Mouse (Mus musculus): ENCODE data around the gene Sgtb.
A peak's percentile ranks its signal among the peaks of the same experiment; 100 is the strongest.

Sgtb gene

GRCm38 (mm10) chr13:104109288-104109815 lies at the start of gene Sgtb, which contains the start of gene Nln:
Sgtb (plus strand) TSS chr13:104109741.
Nln (minus strand) TSS chr13:104109614.
- DNase-seq (ENCODE audit: low spot score in 2 of 2), result peak; percentile 92 to 93

GRCm38 (mm10) chr13:104060231-104060630 lies 49.3 kb upstream of the Sgtb start:
- no peak for DNase-seq (ENCODE audit: low spot score in 2 of 2)

DNA sequence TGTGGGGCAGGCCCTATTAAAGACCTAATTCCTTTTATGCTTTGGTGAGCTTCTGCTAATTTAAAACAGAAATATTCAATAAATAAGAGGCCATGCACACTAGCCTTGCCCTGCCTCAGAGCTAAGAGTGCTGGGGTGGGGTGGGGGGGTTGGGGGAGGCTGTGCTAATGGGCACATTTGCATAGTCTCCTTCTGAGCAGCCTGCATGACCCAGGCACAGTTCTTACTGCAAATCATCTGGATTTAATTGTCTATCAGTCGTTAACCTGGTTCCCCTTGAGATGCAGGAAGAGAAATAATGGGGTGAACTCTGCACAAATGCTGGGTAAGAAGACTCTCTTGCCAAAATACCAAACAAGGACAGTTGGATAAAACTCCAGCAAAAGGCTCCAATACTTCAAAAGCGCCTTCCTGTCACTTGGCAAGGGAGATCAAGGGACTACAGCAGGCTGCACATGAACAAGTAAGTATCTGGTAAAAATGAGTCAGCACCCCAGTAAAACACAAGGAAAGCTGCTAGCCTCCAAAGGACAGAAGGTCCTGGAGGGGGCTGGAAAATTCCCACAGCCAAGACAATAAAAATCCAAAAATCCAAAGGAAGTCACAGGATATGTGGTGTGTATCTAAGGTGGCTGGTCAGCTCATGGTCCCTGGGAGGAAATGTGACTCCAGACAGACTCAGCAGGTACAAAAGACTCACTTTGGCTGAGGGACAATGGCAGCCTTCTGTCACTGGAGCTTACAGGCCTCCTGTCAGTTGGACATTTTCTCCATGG lies 47.4 kb upstream of the Sgtb start:
- no peak for DNase-seq (ENCODE audit: low spot score in 2 of 2)

DNA sequence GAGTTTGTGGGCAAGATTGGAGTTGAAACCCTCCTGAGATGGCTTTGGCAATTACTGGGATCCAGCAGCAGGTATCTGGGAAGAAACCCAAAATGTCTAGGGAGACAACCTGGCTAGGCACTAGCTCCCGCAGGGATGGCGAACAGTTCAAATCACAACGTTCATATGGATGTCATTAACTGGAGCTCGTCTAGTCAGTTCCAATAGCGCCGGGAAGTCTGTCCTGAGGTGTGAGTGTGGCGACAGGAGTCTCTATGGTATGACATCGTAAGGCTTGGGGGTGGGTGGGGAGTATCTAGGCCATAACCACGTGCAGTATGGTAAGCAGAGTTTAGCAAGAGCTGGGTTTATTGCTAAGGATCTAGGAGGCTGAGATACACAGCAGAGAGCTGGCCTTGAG lies 46.5 kb upstream of the Sgtb start:
- DNase-seq (ENCODE audit: low spot score in 2 of 2), result no peak

DNA sequence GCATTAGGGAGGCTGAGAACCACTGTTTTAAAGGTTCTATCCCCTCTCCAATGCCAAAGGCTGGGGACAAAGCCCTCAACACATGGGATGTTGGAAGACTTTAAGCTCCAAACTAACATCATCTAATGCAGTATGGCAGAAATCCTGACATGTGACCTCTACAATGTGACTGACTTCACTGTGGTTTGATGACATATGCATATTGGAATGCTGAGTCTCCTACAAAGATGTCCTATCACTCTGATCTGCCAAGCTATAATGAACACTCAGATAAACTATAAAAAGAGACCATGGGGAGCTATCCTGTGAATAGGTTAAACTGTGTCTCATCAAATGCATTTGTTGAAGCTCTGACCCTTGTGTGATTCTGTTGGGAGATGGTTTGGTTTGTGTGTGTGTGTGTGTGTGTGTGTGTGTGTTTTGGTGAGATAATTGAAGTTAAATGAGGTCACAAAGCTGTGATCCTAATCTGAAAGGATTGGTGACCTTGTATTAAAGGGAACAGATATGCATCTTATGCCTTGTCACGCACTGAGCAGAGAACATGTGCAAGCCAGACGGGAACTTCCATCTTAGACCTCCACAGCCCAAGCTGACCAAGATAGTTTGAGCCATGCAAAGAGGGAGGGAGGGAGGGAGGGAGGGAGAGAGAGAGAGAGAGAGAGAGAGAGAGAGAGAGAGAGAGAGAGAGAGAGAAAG lies 43.7 kb upstream of the Sgtb start:
- DNase-seq (ENCODE audit: low spot score in 2 of 2), result no peak

DNA sequence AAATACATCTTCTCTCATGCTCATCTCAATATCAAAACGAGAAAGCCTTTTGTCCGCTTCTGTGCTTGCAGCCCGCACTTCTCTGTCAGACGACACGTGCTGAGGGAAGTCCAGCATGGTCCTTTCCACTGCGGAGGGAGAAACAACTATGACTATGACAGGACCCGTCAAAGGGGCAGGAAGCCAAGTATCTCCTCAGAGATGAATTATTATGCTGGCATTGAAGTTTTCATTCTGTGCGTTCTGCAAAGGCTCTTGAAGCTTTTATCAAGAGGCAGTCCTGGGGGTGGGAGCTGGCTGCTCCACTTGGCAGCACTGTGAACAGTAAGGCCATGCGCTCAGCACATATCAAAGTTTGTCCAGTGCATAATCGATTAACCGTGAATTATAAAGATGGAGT lies 40.3 kb upstream of the Sgtb start:
- no peak for DNase-seq (ENCODE audit: low spot score in 2 of 2)

DNA sequence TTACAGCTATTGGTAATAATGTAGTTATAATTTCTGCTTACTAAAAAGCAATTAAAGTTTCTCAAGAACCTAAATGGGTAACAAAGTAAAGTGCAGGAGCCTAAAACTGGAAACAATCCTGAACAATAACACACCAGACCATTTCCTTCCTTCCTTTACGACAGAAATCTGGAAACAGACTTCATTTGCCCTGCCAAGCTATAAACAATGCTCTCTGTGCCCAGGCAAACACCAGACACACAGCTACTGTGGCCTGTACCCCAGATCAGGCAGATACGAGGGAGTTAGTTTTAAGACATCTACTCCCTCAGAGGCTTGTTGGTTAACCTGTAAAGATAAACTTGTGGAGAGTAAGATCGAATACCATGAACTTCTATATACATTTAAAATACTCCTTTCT lies 38.8 kb upstream of the Sgtb start:
- DNase-seq (ENCODE audit: low spot score in 2 of 2), result no peak

GRCm38 (mm10) chr13:104072351-104072750 lies 37.2 kb upstream of the Sgtb start:
- DNase-seq (ENCODE audit: low spot score in 2 of 2), result no peak

GRCm38 (mm10) chr13:104074230-104074629 lies 35.3 kb upstream of the Sgtb start:
- DNase-seq (ENCODE audit: low spot score in 2 of 2), result no peak

- DNase-seq (ENCODE audit: low spot score in 2 of 2), result no peak
Observed at GRCm38 (mm10) chr13:104074731-104075130, 34.8 kb upstream of the Sgtb start.

GRCm38 (mm10) chr13:104076993-104077392 lies 32.5 kb upstream of the Sgtb start:
- no peak for DNase-seq (ENCODE audit: low spot score in 2 of 2)

GRCm38 (mm10) chr13:104082504-104082903 lies 27.0 kb upstream of the Sgtb start:
- DNase-seq (ENCODE audit: low spot score in 2 of 2), result no peak

DNA sequence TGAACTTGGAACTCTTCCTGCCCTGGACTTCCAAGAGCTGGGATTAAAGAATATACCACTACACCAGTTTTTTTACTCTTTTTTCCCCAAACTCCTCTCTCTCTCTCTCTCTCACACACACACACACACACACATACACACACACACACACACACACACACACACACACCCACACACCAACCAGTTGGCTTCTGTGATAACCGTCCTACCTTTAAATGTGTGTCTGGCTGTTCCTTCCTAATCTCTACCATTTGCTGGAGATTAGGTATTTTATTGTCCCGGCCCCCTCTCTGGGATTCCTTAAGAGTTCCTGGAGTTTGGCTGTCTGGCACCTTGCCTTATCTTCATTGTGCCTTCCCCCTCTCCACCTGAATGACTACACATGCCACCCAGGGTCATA lies 24.9 kb upstream of the Sgtb start:
- no peak for DNase-seq (ENCODE audit: low spot score in 2 of 2)

GRCm38 (mm10) chr13:104089387-104089786 lies 20.2 kb upstream of the Sgtb start:
- DNase-seq (ENCODE audit: low spot score in 2 of 2), result peak; percentile 42 to 54

- DNase-seq (ENCODE audit: low spot score in 2 of 2), result no peak
Observed at GRCm38 (mm10) chr13:104091734-104092133, 17.8 kb upstream of the Sgtb start.

DNA sequence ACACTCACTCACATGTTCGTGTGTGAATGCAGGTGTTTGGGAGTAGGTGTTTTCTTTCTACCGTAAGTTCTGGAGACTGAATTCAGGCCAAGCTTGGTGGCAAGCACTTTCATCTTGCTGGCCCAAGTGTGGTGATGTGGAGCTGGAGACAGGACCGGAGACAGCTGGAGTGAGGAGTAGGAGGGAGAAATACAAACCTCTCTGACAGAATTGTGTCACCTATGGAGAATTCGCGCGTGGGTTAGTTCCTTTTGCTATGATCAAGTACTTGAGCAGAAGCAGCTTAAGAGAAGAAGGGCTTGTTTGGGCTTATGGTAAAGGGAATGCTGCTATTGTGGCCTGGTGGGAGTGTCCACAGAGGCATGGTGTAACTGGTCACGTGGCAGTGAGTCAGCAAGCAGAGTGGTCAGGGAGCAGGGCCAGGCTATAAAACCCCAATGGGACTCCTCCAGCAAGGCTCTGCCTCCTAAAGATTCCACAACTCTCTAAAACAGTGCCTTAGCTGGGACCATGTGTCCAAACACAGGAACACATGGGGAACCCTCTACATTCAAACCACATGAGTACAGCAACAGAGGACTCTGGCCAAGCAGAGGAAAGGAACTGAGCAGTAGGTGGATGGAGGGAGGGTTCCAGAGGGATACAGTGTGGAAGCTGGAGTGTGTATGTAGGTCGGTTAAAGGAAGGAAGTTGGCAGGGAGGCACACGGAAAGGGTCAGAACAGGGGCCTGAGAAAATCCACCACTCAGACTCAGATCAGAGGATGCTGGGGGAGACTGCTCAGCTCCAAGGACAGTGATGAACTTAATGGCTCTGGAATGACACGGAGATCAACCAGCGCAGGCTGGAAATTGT lies 14.8 kb upstream of the Sgtb start:
- no peak for DNase-seq (ENCODE audit: low spot score in 2 of 2)

DNA sequence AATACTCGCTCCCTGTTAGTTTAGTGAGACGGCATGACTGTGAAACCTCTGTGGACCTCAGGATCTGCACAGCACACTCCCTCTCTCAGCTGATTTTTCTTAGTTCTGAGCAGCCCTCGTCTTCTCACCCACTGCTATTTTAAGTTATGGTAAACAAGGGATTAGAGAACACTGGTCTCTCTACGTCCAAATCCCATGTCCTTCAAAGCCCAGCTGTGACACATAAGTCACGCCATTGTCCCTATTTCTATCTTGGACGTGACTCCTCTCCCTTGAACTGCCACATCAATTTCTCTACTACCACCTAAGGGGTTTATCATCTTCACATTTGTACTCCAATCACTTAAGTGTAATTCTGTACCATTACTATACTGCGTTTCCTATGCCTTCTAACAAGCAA lies 13.6 kb upstream of the Sgtb start:
- DNase-seq (ENCODE audit: low spot score in 2 of 2), result no peak

DNA sequence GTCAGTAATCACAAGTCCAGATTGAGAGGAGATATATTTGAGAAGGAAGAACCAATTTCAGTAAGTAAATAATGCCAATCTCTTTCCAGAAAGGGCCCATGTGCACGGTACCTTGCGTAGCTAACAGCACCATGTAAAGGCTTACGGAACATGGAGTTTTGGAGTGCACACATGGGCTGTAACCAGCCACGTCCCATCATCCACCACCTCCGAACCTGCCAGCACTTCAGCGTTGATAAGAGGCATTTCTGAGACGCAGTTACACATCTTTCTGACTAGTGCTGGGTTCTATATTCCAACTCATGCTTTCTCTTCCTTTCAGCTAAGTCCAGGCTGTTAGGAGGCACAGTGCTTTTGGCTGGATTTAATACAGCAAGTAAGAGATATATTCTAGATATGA lies 12.4 kb upstream of the Sgtb start:
- DNase-seq (ENCODE audit: low spot score in 2 of 2), result no peak

DNA sequence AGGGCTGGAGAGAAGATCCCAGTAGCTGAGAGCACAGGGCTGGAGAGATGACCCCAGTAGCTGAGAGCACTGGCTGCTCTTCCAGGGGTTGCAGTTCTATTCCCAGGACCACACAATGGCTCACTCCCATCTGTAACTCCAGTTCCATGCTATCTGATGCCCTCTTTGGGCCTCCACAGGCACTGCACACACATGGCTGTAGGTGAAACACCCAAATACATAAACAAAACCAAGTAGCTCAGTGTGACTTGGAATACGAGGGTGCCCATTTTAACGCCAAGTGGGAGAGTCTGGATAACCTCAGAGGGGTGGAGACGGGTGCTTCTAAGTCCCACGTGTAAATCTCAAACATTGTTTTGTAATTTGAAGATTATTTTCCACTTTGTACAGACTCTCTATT lies 9.1 kb upstream of the Sgtb start:
- DNase-seq (ENCODE audit: low spot score in 2 of 2), result no peak

- DNase-seq (ENCODE audit: low spot score in 2 of 2), result no peak
Observed at GRCm38 (mm10) chr13:104101606-104102235, 7.8 kb upstream of the Sgtb start.

- peak in 1 of 2 experiments; percentile 48 for DNase-seq (ENCODE audit: low spot score in 2 of 2)
Observed at GRCm38 (mm10) chr13:104108651-104109287, 772 bp upstream of the Sgtb start.
